Mouse (Mus musculus): ENCODE results near the gene Sema3f. TPM values are rescaled to one million over a fixed set of nuclear protein-coding genes. Genes with fewer than 3 reads are reported as not detected.

Sema3f gene
- total RNA-seq, 2 experiments from 2014 or later = 13.1 to 13.9 TPM

GRCm38 (mm10) chr9:107716951-107717350, 6.7 kb upstream of the Sema3f start:
- no peak for DNase-seq (ENCODE audit: low spot score in 2 of 2)

GRCm38 (mm10) chr9:107715632-107716031, 5.4 kb upstream of the Sema3f start:
- no peak for DNase-seq (ENCODE audit: low spot score in 2 of 2)

- DNase-seq (ENCODE audit: low spot score in 2 of 2) = no peak
These were observed 4.1 kb upstream of the Sema3f start for GRCm38 (mm10) chr9:107714221-107714952.

GRCm38 (mm10) chr9:107709096-107709696, 1.1 kb downstream of the Sema3f start:
- no peak for DNase-seq (ENCODE audit: low spot score in 2 of 2)

- no peak for DNase-seq (ENCODE audit: low spot score in 2 of 2)
These were observed 1.7 kb downstream of the Sema3f start for GRCm38 (mm10) chr9:107708439-107709095.

GRCm38 (mm10) chr9:107707701-107708438, 2.4 kb downstream of the Sema3f start:
- DNase-seq (ENCODE audit: low spot score in 2 of 2) = no peak

- DNase-seq (ENCODE audit: low spot score in 2 of 2) = no peak
These were observed 3.5 kb downstream of the Sema3f start for GRCm38 (mm10) chr9:107706781-107707211.

GRCm38 (mm10) chr9:107703337-107704122, 6.7 kb downstream of the Sema3f start:
- no peak for DNase-seq (ENCODE audit: low spot score in 2 of 2)

- DNase-seq (ENCODE audit: low spot score in 2 of 2) = no peak
These were observed 7.6 kb downstream of the Sema3f start for GRCm38 (mm10) chr9:107702606-107703185.

- DNase-seq (ENCODE audit: low spot score in 2 of 2) = peak; percentile 79 to 80
These were observed 8.7 kb downstream of the Sema3f start for GRCm38 (mm10) chr9:107701594-107701993.

GRCm38 (mm10) chr9:107700114-107700571, 10.1 kb downstream of the Sema3f start:
- peak; percentile 49 to 55 for DNase-seq (ENCODE audit: low spot score in 2 of 2)

GRCm38 (mm10) chr9:107699376-107699980, 10.8 kb downstream of the Sema3f start:
- DNase-seq (ENCODE audit: low spot score in 2 of 2) = no peak

- DNase-seq (ENCODE audit: low spot score in 2 of 2) = no peak
These were observed 11.6 kb downstream of the Sema3f start for GRCm38 (mm10) chr9:107698611-107699190.

GRCm38 (mm10) chr9:107697811-107698521, 12.3 kb downstream of the Sema3f start:
- DNase-seq (ENCODE audit: low spot score in 2 of 2) = no peak

- DNase-seq (ENCODE audit: low spot score in 2 of 2) = no peak
These were observed 13.2 kb downstream of the Sema3f start for GRCm38 (mm10) chr9:107696845-107697610.

- DNase-seq (ENCODE audit: low spot score in 2 of 2) = no peak
These were observed 14.2 kb downstream of the Sema3f start for GRCm38 (mm10) chr9:107696106-107696479.

GRCm38 (mm10) chr9:107695441-107696105, 14.7 kb downstream of the Sema3f start:
- DNase-seq (ENCODE audit: low spot score in 2 of 2) = no peak

Data from left cerebral cortex, adult 18-20 months (tissue).